Mouse (Mus musculus) embryonic fibroblast, embryonic 13.5 days (primary cell): ENCODE measurements at regions not wholly inside any gene's neighbourhood (a gene's known extent, or its start where the extent isn't known, plus 50 kb on each side); places are given as distances from the start of the nearest gene placed in this dataset.
A peak's percentile ranks its signal among the peaks of the same experiment; 100 is the strongest.
"Not testable (repeated sequence)": the region's sequence is repeated elsewhere in the genome, so short reads cannot be mapped to it uniquely, and the experiment has no call there.

Source experiments
- H3K27ac ChIP-seq: 2 replicates; pipeline ENCODE4 v1.5.1; 2012; ENCODE audit warnings: low read length, control low read depth, inconsistent platforms; ENCODE audit not compliant: insufficient read depth
- H3K4me1 ChIP-seq: 2 replicates; pipeline ENCODE4 v1.6.1; 2011; ENCODE audit warnings: low read length; ENCODE audit not compliant: control insufficient read depth, insufficient read depth
- H3K4me3 ChIP-seq: 2 replicates; pipeline ENCODE4 v1.5.1; 2011; ENCODE audit warnings: mild to moderate bottlenecking, control low read depth, low read length; ENCODE audit not compliant: insufficient read depth
- CTCF ChIP-seq: IDR thresholded peaks from 2 replicates; pipeline ENCODE4 v1.5.1; 2011; ENCODE audit warnings: mild to moderate bottlenecking, control low read depth, low read length, moderate library complexity, borderline replicate concordance; ENCODE audit not compliant: insufficient read depth
- POLR2A ChIP-seq: IDR thresholded peaks from 2 replicates; pipeline ENCODE4 v1.6.1; 2011; ENCODE audit warnings: low read depth, mild to moderate bottlenecking, control low read depth, low read length, moderate library complexity

DNA sequence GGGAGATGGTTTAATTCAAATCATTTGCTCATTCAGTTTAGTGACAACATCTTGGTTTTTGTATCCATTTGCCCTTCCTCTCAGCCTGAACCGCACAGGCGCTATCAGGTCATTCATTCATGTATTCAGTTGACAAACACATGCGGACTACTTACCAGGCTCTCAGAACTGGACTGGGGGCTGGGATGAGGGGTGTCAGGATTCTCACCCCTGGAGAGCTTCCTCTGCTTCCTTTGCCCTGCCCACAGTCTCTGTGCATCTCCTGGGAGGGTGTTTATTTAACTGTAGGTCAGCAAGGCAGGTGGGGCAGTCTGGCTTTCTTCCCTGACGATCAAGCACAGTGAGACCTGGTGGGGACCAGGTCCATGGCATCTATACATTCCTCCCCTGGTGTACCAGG lies 123.6 kb upstream of the Slc1a3 start:
- no peaks in the 10 kb centered on the region for H3K4me1 ChIP-seq
- no peak overlapping the region for H3K27ac ChIP-seq
- H3K4me3 ChIP-seq = no peak overlapping the region
- no peak for TF ChIP-seq CTCF
- TF ChIP-seq POLR2A = no peak

DNA sequence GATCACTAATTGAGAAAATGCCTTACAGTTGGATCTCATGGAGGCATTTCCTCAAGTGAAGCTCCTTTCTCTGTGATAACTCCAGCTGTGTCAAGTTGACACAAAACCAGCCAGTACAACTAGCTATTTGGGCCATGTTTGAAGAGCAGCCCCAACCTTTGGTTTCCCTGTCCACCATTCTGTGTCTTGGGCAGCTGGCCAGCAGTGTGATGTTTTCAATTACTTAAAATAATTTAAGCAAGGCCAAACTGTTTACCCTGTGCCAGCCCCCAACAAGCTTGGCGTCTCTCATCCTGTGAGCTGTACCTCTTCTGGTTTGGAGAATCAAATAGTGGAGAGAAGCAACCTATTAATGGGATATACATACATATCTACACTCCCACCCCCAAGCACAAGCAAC lies 122.4 kb upstream of the Slc1a3 start:
- H3K4me1 ChIP-seq = no peaks in the 10 kb centered on the region
- H3K4me3 ChIP-seq = no peak overlapping the region
- no peak overlapping the region for H3K27ac ChIP-seq
- no peak for TF ChIP-seq CTCF
- no peak for TF ChIP-seq POLR2A

DNA sequence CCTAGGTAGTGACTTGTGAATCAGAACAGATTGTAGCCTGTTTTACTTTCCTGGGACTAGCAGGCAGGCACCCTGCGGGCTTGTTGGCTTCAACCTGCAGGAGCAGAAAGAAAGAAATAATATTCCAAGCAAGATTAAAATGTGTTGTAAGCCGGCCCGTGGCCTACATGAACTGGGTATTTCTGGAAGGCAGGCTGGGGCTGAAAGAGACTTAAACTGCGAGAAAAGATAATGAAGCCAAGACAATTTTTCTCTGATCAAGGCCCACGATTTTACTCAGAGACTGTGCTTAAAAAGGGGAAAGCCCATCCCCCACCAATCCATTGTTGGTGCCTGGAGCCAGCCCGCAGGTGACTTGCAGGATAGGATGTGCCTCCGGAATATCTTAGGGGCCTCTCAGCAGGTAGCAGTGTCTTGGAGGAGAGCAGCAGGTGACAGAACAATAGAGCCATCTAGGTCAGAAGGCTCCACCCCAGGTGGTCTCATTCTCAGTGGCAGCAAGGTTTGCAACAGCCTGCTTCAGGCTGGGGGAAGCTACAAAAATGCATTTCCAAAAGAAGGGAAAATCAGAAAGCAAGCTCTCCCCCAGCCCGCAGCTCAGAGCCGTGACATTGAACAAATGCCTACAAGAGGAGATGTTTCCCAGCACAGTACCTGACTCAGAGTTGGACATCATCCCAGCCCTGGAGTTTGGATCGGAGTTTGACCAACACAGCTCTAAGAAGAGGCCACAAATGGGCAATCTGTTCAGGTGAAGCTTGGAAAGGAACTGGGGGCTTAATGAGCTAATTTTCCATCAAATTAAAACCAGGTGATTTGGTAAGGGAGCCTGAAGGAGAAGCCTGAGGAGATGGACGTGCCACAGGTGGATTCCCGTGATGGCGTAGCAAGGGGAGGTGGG lies 121.4 kb upstream of the Slc1a3 start:
- Histone ChIP-seq H3K27ac (no peak overlapping the region), H3K4me3 (no peak overlapping the region), H3K4me1 (no peaks in the 10 kb centered on the region)
- TF ChIP-seq POLR2A = no peak
- no peak for TF ChIP-seq CTCF

DNA sequence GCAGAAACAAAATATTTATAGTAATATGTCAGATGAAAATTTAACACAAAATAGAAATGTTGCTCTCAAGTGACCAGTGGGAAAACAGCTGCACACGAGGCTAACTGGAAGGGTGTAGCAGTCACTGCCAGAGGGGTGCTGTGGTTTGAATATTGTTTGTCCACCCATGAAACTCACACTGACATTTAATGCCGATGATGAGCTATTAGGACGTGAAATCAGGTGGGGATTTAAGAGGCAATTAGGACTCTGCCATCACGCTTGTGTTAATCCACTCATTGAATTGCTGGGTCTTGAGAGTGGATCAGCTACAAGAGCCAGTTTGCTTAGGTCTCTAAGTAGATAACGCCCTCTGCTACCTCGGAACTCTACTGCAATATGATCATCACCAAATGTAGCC lies 114.3 kb upstream of the Slc1a3 start:
- no peak overlapping the region for H3K27ac ChIP-seq
- H3K4me1 ChIP-seq = no peaks in the 10 kb centered on the region
- no peak for TF ChIP-seq CTCF
- no peak for TF ChIP-seq POLR2A
- H3K4me3 ChIP-seq = no peak overlapping the region

DNA sequence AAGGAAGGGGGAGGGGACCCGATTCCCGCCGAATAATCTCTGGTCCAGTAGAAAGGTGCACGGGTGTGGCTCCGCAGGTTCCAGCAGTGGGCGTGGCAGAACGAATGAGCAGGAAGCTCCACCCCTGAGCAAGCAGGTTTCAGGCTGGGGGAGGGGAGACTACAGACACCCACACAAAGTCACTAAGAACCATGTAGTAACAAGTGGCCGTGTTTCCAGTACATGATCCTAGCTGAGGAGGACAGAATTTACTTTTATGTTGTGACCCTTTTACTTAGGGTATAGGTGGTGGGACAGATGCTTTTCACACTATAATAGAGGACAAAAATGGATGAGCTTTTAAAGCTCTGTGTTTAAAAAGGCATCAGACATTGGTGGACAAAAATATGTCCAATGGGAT lies 112.2 kb upstream of the Slc1a3 start:
- not testable (repeated sequence) for H3K4me3 ChIP-seq, H3K27ac ChIP-seq, H3K4me1 ChIP-seq

DNA sequence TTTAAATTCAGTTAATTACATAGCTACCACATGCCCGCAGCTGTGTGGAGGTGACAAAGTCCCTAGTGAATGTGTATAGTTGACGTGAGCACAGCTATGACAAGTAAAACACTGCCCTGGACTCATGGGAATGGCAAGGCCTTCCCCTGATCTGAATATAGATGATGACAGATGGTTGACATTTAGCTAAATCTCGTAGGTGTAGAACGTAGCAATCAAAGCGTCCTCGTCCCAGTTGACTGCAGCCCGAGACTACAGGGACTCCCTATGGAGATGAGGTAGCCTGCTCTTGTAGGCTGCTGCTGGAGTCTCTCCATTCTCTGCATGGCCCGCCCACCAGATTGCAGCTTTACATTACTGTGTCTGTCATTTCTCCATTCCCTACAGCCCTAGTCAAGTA lies 107.0 kb upstream of the Slc1a3 start:
- Histone ChIP-seq H3K4me3 (no peak overlapping the region), H3K4me1 (peaks cover 5% of the 10 kb centered on the region; the same call in 1 of the 2 replicates)
- TF ChIP-seq POLR2A (no peak), CTCF (no peak)

DNA sequence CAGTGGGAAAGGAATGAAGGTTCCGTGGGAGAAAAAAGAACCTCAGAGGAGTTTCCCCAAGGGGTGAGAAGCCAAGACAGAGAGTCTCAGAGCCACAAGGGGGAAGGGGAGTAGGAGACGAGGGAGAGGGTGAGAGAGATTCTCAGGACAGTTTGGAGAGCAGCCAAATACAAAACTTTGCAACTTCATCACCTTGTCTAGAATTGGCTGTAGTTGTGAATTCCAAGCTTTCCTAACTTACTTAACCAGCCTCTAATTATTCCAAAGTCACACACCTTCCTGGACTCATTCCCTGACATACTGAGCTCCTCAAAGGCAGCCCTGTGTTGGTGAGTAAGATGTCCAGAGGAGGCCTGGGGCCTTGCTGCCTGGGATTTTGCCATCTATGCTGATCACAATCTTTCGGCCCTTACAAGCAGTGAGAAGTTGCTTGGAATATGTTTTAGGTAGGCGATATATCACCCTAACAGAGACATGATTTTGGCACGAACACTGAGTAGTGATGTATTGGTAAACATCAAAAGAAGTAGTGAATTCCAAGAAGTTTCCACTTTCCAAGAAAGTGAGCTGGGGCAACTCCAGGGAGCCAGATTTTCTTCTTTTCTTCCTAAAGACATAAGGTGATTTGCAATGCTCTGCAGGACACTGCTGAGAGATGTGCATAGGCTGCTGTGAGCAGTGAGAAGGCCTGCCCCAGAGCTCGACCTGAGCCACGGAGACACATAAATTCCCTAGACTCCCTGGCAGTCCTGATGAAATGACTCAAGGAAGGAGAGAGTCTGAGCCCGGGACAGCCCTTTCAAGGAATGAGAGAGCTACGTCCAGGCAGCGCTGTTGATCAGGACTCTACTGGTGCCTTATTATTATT lies 106.2 kb upstream of the Slc1a3 start:
- H3K4me3 ChIP-seq = no peak overlapping the region
- H3K4me1 ChIP-seq = peaks cover 5% of the 10 kb centered on the region; the same call in 1 of the 2 replicates
- 0 out of 2 replicates have a peak overlapping the region, but pooled peaks have one; percentile 4 for H3K27ac ChIP-seq
- TF ChIP-seq POLR2A (no peak), CTCF (no peak)

More for the DNA sequence above, 107.0 kb upstream of the Slc1a3 start:
- H3K27ac ChIP-seq = no peak overlapping the region; the same call in 1 of the 2 replicates

DNA sequence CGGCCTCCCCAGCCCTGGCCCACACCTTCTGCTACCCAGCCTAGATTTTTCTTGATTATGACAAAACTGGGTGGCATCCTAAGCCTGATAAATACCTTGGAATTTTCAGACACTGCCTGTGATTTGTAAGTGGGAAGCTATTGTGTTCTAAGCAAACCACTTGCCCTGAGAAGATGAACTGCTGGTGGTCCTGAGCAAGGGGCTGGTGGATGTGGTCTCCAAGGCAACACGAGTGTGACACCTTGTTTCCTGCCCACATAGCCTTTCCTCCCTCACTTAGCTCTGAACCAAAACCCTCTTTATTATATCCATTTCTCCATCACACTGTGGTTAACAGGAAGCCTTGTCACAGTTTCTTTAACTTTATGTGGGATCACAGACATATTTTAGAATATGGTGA lies 105.4 kb upstream of the Slc1a3 start:
- peaks cover 5% of the 10 kb centered on the region; the same call in 1 of the 2 replicates for H3K4me1 ChIP-seq
- no peak overlapping the region for H3K4me3 ChIP-seq
- TF ChIP-seq CTCF (no peak), POLR2A (no peak)

DNA sequence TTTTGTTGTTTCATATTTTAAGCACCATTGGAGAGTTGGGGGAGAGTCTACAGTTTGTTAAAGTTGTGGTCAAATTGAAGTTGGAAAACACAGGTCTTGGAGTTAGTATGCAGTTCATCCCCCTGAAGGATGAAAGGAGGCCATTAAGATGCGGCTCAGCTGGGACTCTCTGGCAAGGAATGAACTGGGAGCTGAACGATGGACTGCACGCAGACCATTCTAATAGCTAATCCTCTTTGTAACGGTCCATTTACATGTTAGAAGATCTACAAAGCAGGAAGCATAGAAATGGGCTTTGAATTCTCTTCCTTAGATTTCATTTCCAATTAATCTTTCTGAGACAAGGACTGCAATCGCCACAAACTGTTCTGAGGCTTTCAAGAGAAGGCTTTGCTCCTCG lies 104.7 kb upstream of the Slc1a3 start:
- H3K4me1 ChIP-seq = peaks cover 5% of the 10 kb centered on the region; the same call in 1 of the 2 replicates
- H3K27ac ChIP-seq = no peak overlapping the region
- TF ChIP-seq POLR2A (no peak), CTCF (no peak)
- H3K4me3 ChIP-seq = no peak overlapping the region

More for the DNA sequence above, 105.4 kb upstream of the Slc1a3 start:
- H3K27ac ChIP-seq = peak overlapping the region; percentile 2; the same call in 1 of the 2 replicates

DNA sequence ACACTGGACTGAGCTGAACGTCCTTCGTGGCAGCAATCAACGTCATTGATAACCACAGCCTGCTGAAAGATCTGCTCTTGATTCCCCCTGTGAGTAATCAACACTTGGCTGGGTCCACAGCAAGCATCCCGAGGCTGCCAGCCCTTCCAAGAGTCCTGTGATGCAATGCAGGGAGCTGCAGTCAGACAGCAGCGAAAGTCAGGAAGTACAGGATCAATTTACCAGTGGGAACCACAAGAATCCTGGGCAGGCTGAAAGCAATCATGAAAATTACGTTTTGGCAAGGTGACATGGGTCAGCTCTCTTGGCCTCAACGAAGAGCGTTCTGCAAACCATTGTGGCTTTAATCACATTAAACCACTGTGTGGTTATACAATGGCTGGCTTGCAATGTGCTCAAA lies 95.8 kb upstream of the Slc1a3 start:
- H3K27ac ChIP-seq = no peak overlapping the region
- H3K4me1 ChIP-seq = peaks cover 2% of the 10 kb centered on the region; the same call in 1 of the 2 replicates
- TF ChIP-seq POLR2A (no peak), CTCF (no peak)
- no peak overlapping the region for H3K4me3 ChIP-seq

DNA sequence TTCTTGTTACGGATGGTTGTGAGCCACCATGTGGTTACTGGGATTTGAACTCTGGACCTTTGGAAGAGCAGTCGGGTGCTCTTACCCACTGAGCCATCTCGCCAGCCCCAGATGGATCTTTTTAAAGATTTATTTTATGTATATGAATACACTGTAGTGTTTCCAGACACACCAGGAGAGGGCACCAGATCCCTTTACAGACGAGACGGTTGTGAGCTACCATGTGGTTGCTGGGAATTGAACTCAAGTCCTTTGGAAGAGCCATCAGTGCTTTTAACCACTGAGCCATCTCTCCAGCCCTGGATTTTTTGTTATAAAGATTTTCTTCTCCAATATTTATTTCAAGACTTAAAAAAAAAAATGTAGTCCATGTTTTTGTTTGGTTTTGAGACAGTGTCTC lies 95.0 kb upstream of the Slc1a3 start:
- H3K27ac ChIP-seq = peak overlapping the region; percentile 39
- not testable (repeated sequence) for H3K4me3 ChIP-seq

More for the DNA sequence above, 95.0 kb upstream of the Slc1a3 start:
- not testable (repeated sequence) for H3K4me1 ChIP-seq
